Mouse (Mus musculus): ENCODE results near the gene Gm572. TPM values are rescaled to one million over a fixed set of nuclear protein-coding genes. Genes with fewer than 3 reads are reported as not detected.

Gm572 gene
- polyA plus RNA-seq, 1 experiment from 2014 or later = not detected

- H3K9me3 ChIP-seq (ENCODE audit: control insufficient read depth, low read length) = no peaks in the 10 kb centered on the region
Observed at GRCm38 (mm10) chr4:148649309-148649708, 6.2 kb downstream of the Gm572 start.

GRCm38 (mm10) chr4:148651045-148651444 lies 7.9 kb downstream of the Gm572 start:
- no peak overlapping the region for H3K9ac ChIP-seq (ENCODE audit: low read length)
- no peaks in the 10 kb centered on the region for H3K27me3 ChIP-seq (ENCODE audit: control insufficient read depth, insufficient read depth, low read length)
- H3K27ac ChIP-seq (ENCODE audit: low read depth, low read length) = 0 out of 2 replicates have a peak overlapping the region, but pooled peaks have one; percentile 5
- DNase-seq (ENCODE audit: low spot score) (peak; percentile 75), ATAC-seq (ENCODE audit: insufficient read depth, low FRiP score, low TSS enrichment) (peak; percentile 87)
- H3K4me3 ChIP-seq (ENCODE audit: low read depth, low read length) = no peak overlapping the region
- H3K4me2 ChIP-seq (ENCODE audit: low read depth) = no peak overlapping the region
- H3K9me3 ChIP-seq (ENCODE audit: control insufficient read depth, low read length) = no peaks in the 10 kb centered on the region
- H3K36me3 ChIP-seq (ENCODE audit: control insufficient read depth, insufficient read depth, low read length) = no peaks in the 10 kb centered on the region
- H3K4me1 ChIP-seq (ENCODE audit: control insufficient read depth, insufficient read depth, low read length) = no peaks in the 10 kb centered on the region
- WGBS = 25% methylated on average over 9 of the region's 9 CpGs

More at GRCm38 (mm10) chr4:148649309-148649708, 6.2 kb downstream of the Gm572 start:
- no peaks in the 10 kb centered on the region for H3K36me3 ChIP-seq (ENCODE audit: control insufficient read depth, insufficient read depth, low read length)
- H3K27ac ChIP-seq (ENCODE audit: low read depth, low read length) = no peak overlapping the region
- WGBS = 68% methylated on average over 3 of the region's 3 CpGs
- no peak overlapping the region for H3K4me3 ChIP-seq (ENCODE audit: low read depth, low read length)
- ATAC-seq (ENCODE audit: insufficient read depth, low FRiP score, low TSS enrichment) (no peak), DNase-seq (ENCODE audit: low spot score) (no peak)
- H3K4me2 ChIP-seq (ENCODE audit: low read depth) = no peak overlapping the region
- H3K9ac ChIP-seq (ENCODE audit: low read length) = no peak overlapping the region
- no peaks in the 10 kb centered on the region for H3K4me1 ChIP-seq (ENCODE audit: control insufficient read depth, insufficient read depth, low read length)
- H3K27me3 ChIP-seq (ENCODE audit: control insufficient read depth, insufficient read depth, low read length) = no peaks in the 10 kb centered on the region

- Histone ChIP-seq H3K4me2 (ENCODE audit: low read depth) (no peak overlapping the region), H3K4me1 (ENCODE audit: control insufficient read depth, insufficient read depth, low read length) (no peaks in the 10 kb centered on the region), H3K4me3 (ENCODE audit: low read depth, low read length) (no peak overlapping the region), H3K36me3 (ENCODE audit: control insufficient read depth, insufficient read depth, low read length) (no peaks in the 10 kb centered on the region), H3K27me3 (ENCODE audit: control insufficient read depth, insufficient read depth, low read length) (no peaks in the 10 kb centered on the region), H3K9me3 (ENCODE audit: control insufficient read depth, low read length) (no peaks in the 10 kb centered on the region), H3K27ac (ENCODE audit: low read depth, low read length) (no peak overlapping the region), H3K9ac (ENCODE audit: low read length) (no peak overlapping the region)
- DNase-seq (ENCODE audit: low spot score) = no peak
- no peak for ATAC-seq (ENCODE audit: insufficient read depth, low FRiP score, low TSS enrichment)
- 87% methylated on average over 18 of the region's 18 CpGs for WGBS
Observed at GRCm38 (mm10) chr4:148654701-148655398, 11.7 kb downstream of the Gm572 start.

GRCm38 (mm10) chr4:148656691-148657258 lies 13.7 kb downstream of the Gm572 start:
- 39% methylated on average over 15 of the region's 15 CpGs for WGBS
- peak; percentile 31; the same call in 1 of the 2 replicates for ATAC-seq (ENCODE audit: insufficient read depth, low FRiP score, low TSS enrichment)
- H3K27me3 ChIP-seq (ENCODE audit: control insufficient read depth, insufficient read depth, low read length) = no peaks in the 10 kb centered on the region

GRCm38 (mm10) chr4:148657776-148658175 lies 14.7 kb downstream of the Gm572 start:
- Histone ChIP-seq H3K9ac (ENCODE audit: low read length) (no peak overlapping the region), H3K4me1 (ENCODE audit: control insufficient read depth, insufficient read depth, low read length) (no peaks in the 10 kb centered on the region), H3K9me3 (ENCODE audit: control insufficient read depth, low read length) (no peaks in the 10 kb centered on the region), H3K36me3 (ENCODE audit: control insufficient read depth, insufficient read depth, low read length) (no peaks in the 10 kb centered on the region), H3K4me2 (ENCODE audit: low read depth) (no peak overlapping the region), H3K27me3 (ENCODE audit: control insufficient read depth, insufficient read depth, low read length) (no peaks in the 10 kb centered on the region), H3K27ac (ENCODE audit: low read depth, low read length) (no peak overlapping the region), H3K4me3 (ENCODE audit: low read depth, low read length) (no peak overlapping the region)
- DNase-seq (ENCODE audit: low spot score) (no peak), ATAC-seq (ENCODE audit: insufficient read depth, low FRiP score, low TSS enrichment) (no peak)
- WGBS = 89% methylated on average over 13 of the region's 13 CpGs

More at GRCm38 (mm10) chr4:148656691-148657258, 13.7 kb downstream of the Gm572 start:
- Histone ChIP-seq H3K4me2 (ENCODE audit: low read depth) (no peak overlapping the region), H3K4me3 (ENCODE audit: low read depth, low read length) (no peak overlapping the region), H3K9ac (ENCODE audit: low read length) (no peak overlapping the region), H3K9me3 (ENCODE audit: control insufficient read depth, low read length) (no peaks in the 10 kb centered on the region), H3K27ac (ENCODE audit: low read depth, low read length) (no peak overlapping the region), H3K36me3 (ENCODE audit: control insufficient read depth, insufficient read depth, low read length) (no peaks in the 10 kb centered on the region), H3K4me1 (ENCODE audit: control insufficient read depth, insufficient read depth, low read length) (no peaks in the 10 kb centered on the region)
- DNase-seq (ENCODE audit: low spot score) = no peak

- H3K4me3 ChIP-seq (ENCODE audit: low read depth, low read length) = no peak overlapping the region
- H3K27ac ChIP-seq (ENCODE audit: low read depth, low read length) = no peak overlapping the region
- no peaks in the 10 kb centered on the region for H3K4me1 ChIP-seq (ENCODE audit: control insufficient read depth, insufficient read depth, low read length)
- no peak overlapping the region for H3K9ac ChIP-seq (ENCODE audit: low read length)
- no peak for ATAC-seq (ENCODE audit: insufficient read depth, low FRiP score, low TSS enrichment)
- no peaks in the 10 kb centered on the region for H3K36me3 ChIP-seq (ENCODE audit: control insufficient read depth, insufficient read depth, low read length)
- no peaks in the 10 kb centered on the region for H3K9me3 ChIP-seq (ENCODE audit: control insufficient read depth, low read length)
- H3K27me3 ChIP-seq (ENCODE audit: control insufficient read depth, insufficient read depth, low read length) = no peaks in the 10 kb centered on the region
- DNase-seq (ENCODE audit: low spot score) = no peak
- WGBS = 43% methylated on average over 3 of the region's 3 CpGs
- no peak overlapping the region for H3K4me2 ChIP-seq (ENCODE audit: low read depth)
Observed at GRCm38 (mm10) chr4:148660174-148660573, 17.1 kb downstream of the Gm572 start.

GRCm38 (mm10) chr4:148662168-148662965 lies 19.2 kb downstream of the Gm572 start:
- no peaks in the 10 kb centered on the region for H3K4me1 ChIP-seq (ENCODE audit: control insufficient read depth, insufficient read depth, low read length)
- H3K9ac ChIP-seq (ENCODE audit: low read length) = no peak overlapping the region
- no peaks in the 10 kb centered on the region for H3K27me3 ChIP-seq (ENCODE audit: control insufficient read depth, insufficient read depth, low read length)
- H3K4me2 ChIP-seq (ENCODE audit: low read depth) = no peak overlapping the region
- no peak overlapping the region for H3K27ac ChIP-seq (ENCODE audit: low read depth, low read length)
- no peak for ATAC-seq (ENCODE audit: insufficient read depth, low FRiP score, low TSS enrichment)
- no peak overlapping the region for H3K4me3 ChIP-seq (ENCODE audit: low read depth, low read length)
- 33% methylated on average over 21 of the region's 21 CpGs for WGBS
- no peaks in the 10 kb centered on the region for H3K9me3 ChIP-seq (ENCODE audit: control insufficient read depth, low read length)
- peak; percentile 82 for DNase-seq (ENCODE audit: low spot score)
- no peaks in the 10 kb centered on the region for H3K36me3 ChIP-seq (ENCODE audit: control insufficient read depth, insufficient read depth, low read length)

GRCm38 (mm10) chr4:148663326-148663725 lies 20.2 kb downstream of the Gm572 start:
- H3K4me1 ChIP-seq (ENCODE audit: control insufficient read depth, insufficient read depth, low read length) = no peaks in the 10 kb centered on the region
- no peak overlapping the region for H3K4me3 ChIP-seq (ENCODE audit: low read depth, low read length)
- no peak overlapping the region for H3K27ac ChIP-seq (ENCODE audit: low read depth, low read length)
- ATAC-seq (ENCODE audit: insufficient read depth, low FRiP score, low TSS enrichment) (no peak), DNase-seq (ENCODE audit: low spot score) (no peak)
- 83% methylated on average over 7 of the region's 7 CpGs for WGBS
- no peak overlapping the region for H3K9ac ChIP-seq (ENCODE audit: low read length)
- no peaks in the 10 kb centered on the region for H3K9me3 ChIP-seq (ENCODE audit: control insufficient read depth, low read length)
- H3K27me3 ChIP-seq (ENCODE audit: control insufficient read depth, insufficient read depth, low read length) = no peaks in the 10 kb centered on the region
- H3K36me3 ChIP-seq (ENCODE audit: control insufficient read depth, insufficient read depth, low read length) = no peaks in the 10 kb centered on the region
- no peak overlapping the region for H3K4me2 ChIP-seq (ENCODE audit: low read depth)

All from neural tube, embryonic 11.5 days (tissue).